Mouse (Mus musculus) thymus, postnatal 14 days (tissue): Measurements from ENCODE around the gene Zfp688.
"Not testable (repeated sequence)": the region's sequence is repeated elsewhere in the genome, so short reads cannot be mapped to it uniquely, and the experiment has no call there.

Experiments used
- DNase-seq: peaks from one replicate; pipeline ENCODE4 v3.0.0; 2021

The Zfp688 gene

DNA sequence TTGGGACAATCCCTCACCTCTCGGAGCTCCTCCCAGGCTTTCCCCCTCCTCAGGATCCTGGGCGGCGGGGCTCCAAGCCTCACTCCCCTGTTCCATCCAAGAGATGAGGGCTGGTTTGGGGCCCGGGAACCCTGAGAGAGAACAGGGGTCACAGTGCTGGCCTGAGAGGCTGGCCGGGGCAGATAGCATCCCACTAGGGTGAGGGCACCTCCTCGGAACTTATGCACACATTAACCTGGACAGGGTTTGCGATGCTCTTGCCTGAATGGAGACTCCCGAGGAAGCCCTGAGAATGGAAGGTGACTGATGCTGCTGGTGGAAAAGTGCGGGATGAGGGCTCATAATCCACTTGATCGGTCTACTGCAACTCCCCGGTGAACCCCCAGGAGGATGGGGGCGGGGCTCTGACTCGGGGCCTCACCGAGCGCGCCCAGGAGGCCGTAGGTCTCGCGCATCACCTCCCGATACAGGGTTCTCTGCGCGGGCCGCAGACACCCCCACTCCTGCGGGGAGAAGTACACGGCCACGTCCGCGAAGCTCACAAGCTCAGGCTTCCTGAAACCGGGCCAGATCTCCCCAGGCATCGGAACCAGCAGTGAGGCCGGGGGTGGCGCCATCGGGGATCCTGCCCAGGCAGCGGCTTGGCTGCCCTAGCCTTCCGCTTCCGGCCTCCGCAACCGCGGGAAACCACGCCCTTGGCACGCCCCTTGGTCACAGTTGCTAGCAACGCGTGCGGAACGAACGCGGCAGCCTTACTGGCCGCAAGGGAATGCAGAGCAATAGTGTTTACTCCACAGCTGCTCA is at the start of gene Zfp688:
TSS of gene Zfp688 (minus strand) at position 681 of the 804 bp plus-strand sequence.
- DNase-seq: peak; percentile 98

GRCm38 (mm10) chr7:127471646-127472010 is 49.8 kb upstream of the Zfp688 start:
- peak; percentile 70 for DNase-seq

- DNase-seq: peak; percentile 90
These were observed 49.1 kb upstream of the Zfp688 start for GRCm38 (mm10) chr7:127470743-127471645.

GRCm38 (mm10) chr7:127470011-127470715 is 48.3 kb upstream of the Zfp688 start:
- peak; percentile 39 for DNase-seq

DNA sequence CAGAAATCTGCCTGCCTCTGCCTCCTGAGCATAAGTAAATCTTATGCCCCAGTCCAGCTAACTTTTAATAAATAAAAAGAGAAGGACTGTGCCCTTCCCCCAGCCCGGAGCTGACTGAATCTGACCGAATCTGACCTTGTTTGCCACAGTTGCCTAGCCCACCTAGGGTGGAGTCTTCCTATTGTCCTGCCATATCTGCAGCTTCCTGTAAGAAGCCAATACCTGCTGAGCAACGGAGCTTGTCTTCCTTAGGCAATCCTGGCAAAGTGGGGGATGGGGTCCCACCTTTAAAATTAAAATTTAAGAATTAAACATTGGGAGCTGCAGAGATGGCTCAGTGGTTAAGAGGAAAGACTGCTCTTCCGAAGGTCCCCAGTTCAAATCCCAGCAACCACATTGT is 44.7 kb upstream of the Zfp688 start:
- no peak for DNase-seq

- DNase-seq: not testable (repeated sequence)
These were observed 43.8 kb upstream of the Zfp688 start for GRCm38 (mm10) chr7:127465670-127466069.

GRCm38 (mm10) chr7:127465191-127465590 is 43.3 kb upstream of the Zfp688 start:
- no peak for DNase-seq

DNA sequence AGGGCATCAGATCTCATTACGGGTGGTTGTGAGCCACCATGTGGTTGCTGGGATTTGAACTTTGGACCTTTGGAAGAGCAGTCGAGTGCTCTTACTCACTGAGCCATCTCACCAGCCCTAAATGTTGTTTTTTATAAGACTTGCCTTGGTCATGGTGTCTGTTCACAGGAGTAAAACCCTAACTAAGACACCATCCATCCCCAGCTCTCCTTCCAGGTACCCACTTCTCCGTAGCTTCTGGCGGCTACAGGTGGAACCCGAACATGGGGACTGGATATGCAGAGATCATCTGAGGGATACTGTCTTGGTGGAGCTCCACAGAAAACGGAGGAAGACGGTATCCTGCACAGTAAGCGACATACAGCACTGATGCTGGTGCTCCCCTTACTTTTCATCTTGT is 37.4 kb upstream of the Zfp688 start, which contains the start of gene Prr14:
TSS of gene Prr14 (plus strand) at position 301 of the 400 bp plus-strand sequence.
- not testable (repeated sequence) for DNase-seq

- DNase-seq: not testable (repeated sequence)
These were observed 36.7 kb upstream of the Zfp688 start for GRCm38 (mm10) chr7:127458371-127459122.

DNA sequence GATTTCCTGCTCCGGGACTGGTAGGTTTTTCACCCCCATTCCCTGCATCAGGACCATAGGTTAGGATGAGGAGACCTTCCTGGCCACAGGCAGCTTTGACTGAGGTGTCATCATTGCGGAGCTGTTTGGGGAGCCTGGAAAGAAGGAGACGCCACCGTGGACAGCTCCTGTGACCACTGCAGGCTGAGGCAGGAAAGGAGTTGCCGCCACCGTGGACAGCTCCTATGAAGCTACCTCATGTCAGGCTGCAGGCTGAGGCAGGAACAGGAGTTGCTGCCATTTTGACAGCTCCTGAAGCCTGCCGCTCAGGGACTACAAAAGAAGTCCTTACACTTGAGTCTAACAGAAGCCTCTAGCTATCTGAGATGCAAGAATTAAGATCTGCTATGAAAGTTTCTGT is 33.0 kb upstream of the Zfp688 start:
- DNase-seq: no peak

DNA sequence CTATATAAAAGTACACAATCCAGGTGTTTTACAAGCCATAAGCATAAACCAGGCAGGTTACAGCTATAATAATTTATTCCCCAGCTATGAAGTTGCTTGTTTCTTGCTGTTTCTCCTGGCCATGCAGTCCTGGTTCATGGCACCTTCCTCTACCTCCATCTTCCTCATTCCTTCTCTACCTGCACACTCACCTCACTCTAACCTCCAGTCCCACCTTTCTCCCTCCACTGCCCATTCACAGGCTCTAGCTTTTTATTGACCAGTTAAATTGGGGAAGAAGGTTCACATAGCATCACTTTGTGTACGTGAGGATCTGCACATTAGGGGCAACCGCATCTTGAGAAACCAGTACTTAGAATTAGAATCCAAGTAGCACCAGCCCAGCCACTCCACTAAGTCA is 31.2 kb upstream of the Zfp688 start:
- no peak for DNase-seq

GRCm38 (mm10) chr7:127449966-127450365 is 28.1 kb upstream of the Zfp688 start:
- no peak for DNase-seq

GRCm38 (mm10) chr7:127448521-127449300 is 26.8 kb upstream of the Zfp688 start, which contains the start of gene Zfp689:
Zfp689 (minus strand) TSS chr7:127449158.
- peak; percentile 93 for DNase-seq

DNA sequence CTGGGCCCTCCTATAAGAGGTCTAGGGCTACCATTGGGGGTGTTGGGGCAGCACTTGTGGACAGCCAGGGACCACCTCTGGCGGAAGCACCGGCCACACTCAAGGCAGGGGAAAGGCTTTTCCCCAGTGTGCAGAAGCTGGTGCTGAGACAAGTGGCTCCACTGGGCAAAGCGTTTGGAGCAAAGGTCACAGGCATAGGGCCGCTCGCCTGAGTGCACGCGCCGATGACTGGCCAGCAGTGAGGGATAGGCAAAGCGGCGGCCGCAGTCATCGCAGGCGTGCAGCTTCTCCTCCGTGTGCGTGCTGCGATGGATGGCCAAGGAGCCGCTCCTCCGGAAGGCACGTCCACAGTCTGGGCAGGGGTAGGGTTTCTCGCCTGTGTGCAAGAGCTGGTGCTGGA is 22.1 kb upstream of the Zfp688 start:
- DNase-seq: no peak

DNA sequence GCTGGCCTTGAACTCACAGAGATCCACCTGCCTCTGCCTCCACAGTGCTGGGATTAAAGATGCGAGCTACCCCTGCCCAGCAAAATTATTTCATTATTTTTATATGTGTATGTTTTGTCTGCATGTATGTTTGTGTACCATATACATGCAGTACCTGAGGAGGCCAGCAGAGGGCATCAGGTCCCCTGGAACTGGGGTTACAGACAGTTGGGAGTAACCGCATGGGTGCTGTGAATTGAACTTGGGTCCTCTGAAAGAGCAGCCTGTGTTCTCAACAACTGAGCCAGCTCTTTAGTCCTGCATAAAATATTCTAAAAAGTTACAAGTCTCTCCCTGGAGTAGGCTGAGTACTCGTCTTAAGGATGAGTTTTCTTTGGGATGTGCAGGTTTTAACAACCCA is 15.9 kb upstream of the Zfp688 start:
- DNase-seq: peak; percentile 40

- DNase-seq: no peak
These were observed 13.3 kb upstream of the Zfp688 start for GRCm38 (mm10) chr7:127435206-127435605.

DNA sequence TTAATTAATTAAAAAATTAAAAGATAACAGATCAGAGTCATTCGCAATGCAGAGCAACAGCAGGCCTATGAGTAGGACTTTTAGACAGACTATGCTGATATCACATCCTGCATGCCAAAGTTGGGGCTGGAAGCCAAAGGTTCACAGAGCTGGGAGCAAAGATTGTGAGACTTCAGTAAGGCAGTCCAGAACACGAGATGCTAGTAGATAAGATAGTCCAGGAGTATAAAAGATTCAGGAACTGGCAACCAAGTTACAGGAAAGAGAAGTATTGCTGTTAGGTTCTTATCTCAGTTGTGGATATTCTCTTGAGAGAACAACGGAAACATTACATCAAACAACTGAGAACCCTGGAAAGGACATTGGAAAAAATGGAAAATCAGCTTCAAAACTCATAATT is 4.5 kb upstream of the Zfp688 start:
- no peak for DNase-seq

DNA sequence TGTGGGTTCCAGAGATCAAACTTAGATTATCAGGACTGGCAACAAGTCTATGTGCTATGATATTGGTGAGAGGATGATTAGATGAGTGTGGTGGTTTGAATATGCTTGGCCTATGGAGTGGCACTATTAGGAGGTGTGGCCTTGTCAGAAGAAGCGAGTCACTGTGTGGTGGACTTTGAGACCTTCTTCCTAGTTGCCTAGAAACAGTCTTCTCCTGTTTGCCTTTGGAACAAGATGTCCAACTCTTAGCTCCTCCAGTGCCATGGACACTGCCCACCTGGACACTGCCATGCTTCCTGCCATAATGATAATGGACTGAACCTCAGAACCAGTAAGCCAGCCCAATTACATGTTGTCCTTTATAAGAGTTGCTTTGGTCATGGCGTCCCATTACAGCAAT is 4.0 kb upstream of the Zfp688 start:
- DNase-seq: no peak

GRCm38 (mm10) chr7:127425291-127425690 is 3.4 kb upstream of the Zfp688 start:
- no peak for DNase-seq

- no peak for DNase-seq
These were observed 379 bp upstream of the Zfp688 start for GRCm38 (mm10) chr7:127422247-127422646.

DNA sequence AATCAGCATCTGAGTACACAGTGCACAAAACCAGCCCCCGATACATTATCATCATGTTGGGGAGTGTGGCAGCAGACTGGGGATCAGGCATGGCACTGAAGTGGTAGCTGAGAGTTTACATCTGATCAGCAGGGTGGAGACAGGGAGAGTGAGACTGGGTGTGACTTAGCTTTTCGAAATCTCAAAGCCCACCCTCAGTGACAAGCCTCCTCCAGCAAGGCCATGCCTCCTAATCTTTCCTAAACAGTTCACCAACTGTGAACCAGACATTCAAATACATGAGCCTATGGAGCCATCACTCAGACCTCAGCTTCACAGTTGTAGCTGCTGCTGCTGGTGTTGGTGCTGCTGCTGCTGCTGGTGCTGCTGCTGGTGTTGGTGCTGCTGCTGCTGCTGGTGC is 10.4 kb downstream of the Zfp688 start:
- no peak for DNase-seq
